Mouse (Mus musculus) mature B cell (primary cell): ENCODE results near the gene Gm21312.
"Not testable (repeated sequence)": the region's sequence is repeated elsewhere in the genome, so short reads cannot be mapped to it uniquely, and the experiment has no call there.

ENCODE experiments used
- in situ Hi-C: fragments of 300-500 bp; cut with MboI; formaldehyde crosslinking; loops from 2 replicates; pipeline ENCODE4 v1.14.3; 2019

The Gm21312 gene

DNA sequence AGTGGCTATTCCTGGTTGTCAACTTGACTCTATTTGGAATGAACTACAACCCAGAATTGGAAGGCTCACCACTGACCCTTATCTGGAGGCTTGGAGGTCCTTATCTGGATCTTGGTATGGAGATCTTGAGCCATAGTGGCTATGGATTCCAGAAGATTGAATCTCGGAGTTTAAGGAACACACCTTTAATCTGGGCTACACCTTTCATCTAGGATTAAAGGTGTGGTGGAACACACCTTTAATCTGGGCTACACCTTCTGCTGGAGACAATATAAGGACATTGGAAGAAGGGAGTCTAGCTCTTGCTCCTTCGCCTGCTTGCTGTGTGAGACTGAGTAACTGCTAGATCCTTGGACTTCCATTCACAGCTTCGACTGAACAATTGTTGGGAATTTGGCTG is at the start of gene Gm21312:
TSS of gene Gm21312 (plus strand) at position 301 of the 400 bp plus-strand sequence.
- in situ Hi-C loops: not testable (repeated sequence)

GRCm38 (mm10) chr10:104142687-104143086 is 34.1 kb upstream of the Gm21312 start, which contains the start of gene Gm21293:
Gene Gm21293 (plus strand): TSS chr10:104142987.
- in situ Hi-C loops: not testable (repeated sequence)

DNA sequence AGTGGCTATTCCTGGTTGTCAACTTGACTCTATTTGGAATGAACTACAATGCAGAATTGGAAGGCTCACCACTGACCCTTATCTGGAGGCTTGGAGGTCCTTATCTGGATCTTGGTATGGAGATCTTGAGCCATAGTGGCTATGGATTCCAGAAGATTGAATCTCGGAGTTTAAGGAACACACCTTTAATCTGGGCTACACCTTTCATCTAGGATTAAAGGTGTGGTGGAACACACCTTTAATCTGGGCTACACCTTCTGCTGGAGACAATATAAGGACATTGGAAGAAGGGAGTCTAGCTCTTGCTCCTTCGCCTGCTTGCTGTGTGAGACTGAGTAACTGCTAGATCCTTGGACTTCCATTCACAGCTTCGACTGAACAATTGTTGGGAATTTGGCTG is 25.6 kb upstream of the Gm21312 start, which contains the start of gene Gm6763:
TSS of gene Gm6763 (plus strand) at position 301 of the 400 bp plus-strand sequence.
- in situ Hi-C loops: not testable (repeated sequence)

GRCm38 (mm10) chr10:104159706-104160105 is 17.1 kb upstream of the Gm21312 start, which contains the start of gene Gm8764:
Gene Gm8764 (plus strand): TSS chr10:104160006.
- in situ Hi-C loops: not testable (repeated sequence)

- in situ Hi-C loops: not testable (repeated sequence)
Measured at GRCm38 (mm10) chr10:104168215-104168614, 8.6 kb upstream of the Gm21312 start, which contains the start of gene Gm21304. Gene Gm21304 (plus strand): TSS chr10:104168515.

GRCm38 (mm10) chr10:104185233-104185632 is 8.4 kb downstream of the Gm21312 start, which contains the start of gene Gm20765:
Gene Gm20765 (plus strand): TSS chr10:104185533.
- in situ Hi-C loops: not testable (repeated sequence)

DNA sequence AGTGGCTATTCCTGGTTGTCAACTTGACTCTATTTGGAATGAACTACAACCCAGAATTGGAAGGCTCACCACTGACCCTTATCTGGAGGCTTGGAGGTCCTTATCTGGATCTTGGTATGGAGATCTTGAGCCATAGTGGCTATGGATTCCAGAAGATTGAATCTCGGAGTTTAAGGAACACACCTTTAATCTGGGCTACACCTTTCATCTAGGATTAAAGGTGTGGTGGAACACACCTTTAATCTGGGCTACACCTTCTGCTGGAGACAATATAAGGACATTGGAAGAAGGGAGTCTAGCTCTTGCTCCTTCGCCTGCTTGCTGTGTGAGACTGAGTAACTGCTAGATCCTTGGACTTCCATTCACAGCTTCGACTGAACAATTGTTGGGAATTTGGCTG is 16.9 kb downstream of the Gm21312 start, which contains the start of gene Gm4340:
TSS of gene Gm4340 (plus strand) at position 301 of the 400 bp plus-strand sequence.
- in situ Hi-C loops: not testable (repeated sequence)

- in situ Hi-C loops: no loop called here
Measured at GRCm38 (mm10) chr10:104209655-104210054, 32.8 kb downstream of the Gm21312 start.

- in situ Hi-C loops: no loop called here
Measured at GRCm38 (mm10) chr10:104210268-104210990, 33.6 kb downstream of the Gm21312 start.

GRCm38 (mm10) chr10:104214527-104214926 is 37.7 kb downstream of the Gm21312 start:
- in situ Hi-C loops: no loop called here

GRCm38 (mm10) chr10:104220303-104221021 is 43.6 kb downstream of the Gm21312 start:
- in situ Hi-C loops: no loop called here
